ENCODE assay signal across 13 mouse cellular contexts in genomic region chr10:62804106-62804505, GRCm38 (mm10). TPM values are rescaled to one million over a fixed set of nuclear protein-coding genes. Genes with fewer than 3 reads are reported as not detected.
DNase-seq lines count a peak whose midpoint lies in the region; TF ChIP-seq lines count a peak whose summit lies in the region.
"Had no signal": no experiment of that assay in that cellular context is flagged by ENCODE, and none has a peak within 500 bp of the region (broad histone marks: within the 10 kb centered on the region; RNA-seq: fewer than 3 reads in every experiment).

No protein-coding gene starts in this region.

- 75% methylated on average over 2 of the region's 2 CpGs for WGBS in kidney, adult 2 months
- 82% methylated on average over 2 of the region's 2 CpGs for WGBS in heart, embryonic 10.5 days

- H3K36me3 ChIP-seq in kidney, adult 2 months (ENCODE audit: control insufficient read depth, insufficient read depth, low read length), result no peaks in the 10 kb centered on the region
- peaks cover 5% of the 10 kb centered on the region; the same call in 1 of the 2 replicates for H3K36me3 ChIP-seq in heart, embryonic 10.5 days
- H3K36me3 ChIP-seq: embryonic facial prominence, embryonic 15.5 days; limb, embryonic 15.5 days had no signal

- TF ChIP-seq POLR2A in kidney, adult 2 months (IDR thresholded peaks at IDR 0.05; ENCODE audit: low read depth, low read length), result no peak

- H3K27ac ChIP-seq in kidney, adult 2 months (ENCODE audit: insufficient read depth, low read depth, low read length), result no peak overlapping the region
- H3K27ac ChIP-seq in heart, embryonic 10.5 days, result no peak overlapping the region
- H3K27ac ChIP-seq: embryonic facial prominence, embryonic 15.5 days; hindbrain, embryonic 10.5 days; limb, embryonic 15.5 days had no signal

- H3K4me3 ChIP-seq in kidney, adult 2 months (ENCODE audit: insufficient read depth, low read depth, low read length), result no peak overlapping the region
- no peak overlapping the region for H3K4me3 ChIP-seq in heart, embryonic 10.5 days
- H3K4me3 ChIP-seq: embryonic facial prominence, embryonic 15.5 days; hindbrain, embryonic 10.5 days; limb, embryonic 15.5 days had no signal

- no peaks in the 10 kb centered on the region for H3K4me1 ChIP-seq in kidney, adult 2 months (ENCODE audit: control insufficient read depth, insufficient read depth, low read length)
- H3K4me1 ChIP-seq in heart, embryonic 10.5 days, result no peaks in the 10 kb centered on the region
- H3K4me1 ChIP-seq: embryonic facial prominence, embryonic 15.5 days; hindbrain, embryonic 10.5 days; limb, embryonic 15.5 days had no signal

- DNase-seq in kidney, adult 2 months, result peak; percentile 14
- DNase-seq in kidney, adult 18-20 months, result no peak
- DNase-seq in thymus, postnatal 14 days, result peak; percentile 7
- no peak for DNase-seq in thymus, postnatal 36 days
- peak; percentile 9 for DNase-seq in c-Kit-positive CD71-negative TER-119-negative erythroid progenitor cells, embryonic 14.5 days (ENCODE audit: low read depth)
- DNase-seq in frontal cortex, postnatal 10 days (ENCODE audit: low spot score in 2 of 2), result no peak
- no peak for DNase-seq in adrenal gland, adult 8-10 months
- DNase-seq in heart, embryonic 10.5 days (ENCODE audit: low spot score), result no peak
- DNase-seq: cerebellum, adult 11 months; gastrocnemius, postnatal 14 days had no signal

- peak; percentile 48 for TF ChIP-seq CTCF in kidney, adult 2 months (conservative IDR thresholded peaks at IDR 0.05; ENCODE audit: insufficient read depth, insufficient read length, low read depth, low read length)

- H3K27me3 ChIP-seq in kidney, adult 2 months (replicated peaks; ENCODE audit: control insufficient read depth, insufficient read depth, low read length), result no peaks in the 10 kb centered on the region
- H3K27me3 ChIP-seq in heart, embryonic 10.5 days (ENCODE audit: insufficient read depth, poor library complexity, severe bottlenecking), result no peaks in the 10 kb centered on the region
- H3K27me3 ChIP-seq: embryonic facial prominence, embryonic 15.5 days; limb, embryonic 15.5 days had no signal

- H3K9me3 ChIP-seq in heart, embryonic 10.5 days, result no peaks in the 10 kb centered on the region
- H3K9me3 ChIP-seq: embryonic facial prominence, embryonic 15.5 days; hindbrain, embryonic 10.5 days; limb, embryonic 15.5 days had no signal

RNA-seq across cellular contexts. Expression of gene Ccar1, which starts 12.0 kb away (rescaled TPM):
- polyA plus RNA-seq in kidney, adult 2 months (2012; rRNA removed), result 58.6 and 65.2 TPM in 2 replicates
- total RNA-seq in adrenal gland, adult 8-10 months (2022), result 10 to 100 TPM; 47.1 to 78.2 (median 61.6) TPM
- 106 and 127 TPM in 2 replicates for polyA plus RNA-seq in heart, embryonic 10.5 days (2016; fragmentation: Nextera tagmentation; extraction: Ambion mirVana)

Comparison
In these comparisons a context has a peak if more than half of its experiments do, and no peak if none do; other contexts are left out.
1. DNase-seq: peak in kidney, adult 2 months (single experiment), thymus, postnatal 14 days (single experiment) and c-Kit-positive CD71-negative TER-119-negative erythroid progenitor cells, embryonic 14.5 days (single experiment); none in kidney, adult 18-20 months (single experiment), thymus, postnatal 36 days (0 of 2), frontal cortex, postnatal 10 days (0 of 2), adrenal gland, adult 8-10 months (single experiment) and heart, embryonic 10.5 days (single experiment).